Mouse (Mus musculus) thymus, adult 2 months (tissue): Measurements from ENCODE around the gene Xpo4. TPM values are rescaled to one million over a fixed set of nuclear protein-coding genes. Genes with fewer than 3 reads are reported as not detected.

Source experiments
- DNase-seq: peaks from one replicate; pipeline ENCODE4 v3.0.0; 2021
- H3K27ac ChIP-seq: fragments of 200-500 bp; 2 replicates; pipeline ENCODE4 v1.5.1; 2012; ENCODE audit warnings: low read length, control low read depth; ENCODE audit not compliant: control insufficient read depth, insufficient read depth
- H3K27me3 ChIP-seq: fragments of 200-500 bp; 2 replicates; pipeline ENCODE4 v1.6.1; 2012; ENCODE audit warnings: mild to moderate bottlenecking, low read length, moderate library complexity, mixed read lengths; ENCODE audit not compliant: control insufficient read depth, insufficient read depth
- H3K36me3 ChIP-seq: fragments of 200-500 bp; 2 replicates; pipeline ENCODE4 v1.6.1; 2012; ENCODE audit warnings: mild to moderate bottlenecking, low read length, moderate library complexity; ENCODE audit not compliant: control insufficient read depth, insufficient read depth
- H3K4me1 ChIP-seq: fragments of 200-500 bp; replicated peaks from 2 replicates; pipeline ENCODE4 v1.6.1; 2012; ENCODE audit warnings: low read length; ENCODE audit not compliant: control insufficient read depth, insufficient read depth
- H3K4me3 ChIP-seq: fragments of 200-500 bp; 2 replicates; pipeline ENCODE4 v1.5.1; 2012; ENCODE audit warnings: mild to moderate bottlenecking, low read length, control low read depth, moderate library complexity; ENCODE audit not compliant: control insufficient read depth, insufficient read depth
- CTCF ChIP-seq: fragments of 200-500 bp; IDR thresholded peaks from 2 replicates; pipeline ENCODE4 v1.5.1; 2012; ENCODE audit warnings: mild to moderate bottlenecking, control low read depth, low read length, moderate library complexity, borderline replicate concordance; ENCODE audit not compliant: control insufficient read depth, poor library complexity, insufficient read depth; ENCODE audit errors: extremely low read depth
- POLR2A ChIP-seq: fragments of 200-500 bp; IDR thresholded peaks from 2 replicates; pipeline ENCODE4 v1.6.1; 2012; ENCODE audit warnings: mild to moderate bottlenecking, low read length, control low read depth, moderate library complexity; ENCODE audit not compliant: control insufficient read depth, poor library complexity, insufficient read depth; ENCODE audit errors: extremely low read depth
- WGBS: fragments of 180-500 bp; shearing (Covaris S2); methylation state at CpG from one replicate; pipeline ENCODE4 v1.1.7; 2018; 5-methylcytosine and 5-hydroxymethylcytosine counted together
- polyA plus RNA-seq: library from polyadenylated mRNA; depleted of rRNA; stranded (reverse); fragments of >200 nt; gene quantifications from 2 replicates; pipeline ENCODE4 v1.2.3, GENCODE M21; 2012

The Xpo4 gene
- polyA plus RNA-seq, 1 experiment, result 5.9 TPM

DNA sequence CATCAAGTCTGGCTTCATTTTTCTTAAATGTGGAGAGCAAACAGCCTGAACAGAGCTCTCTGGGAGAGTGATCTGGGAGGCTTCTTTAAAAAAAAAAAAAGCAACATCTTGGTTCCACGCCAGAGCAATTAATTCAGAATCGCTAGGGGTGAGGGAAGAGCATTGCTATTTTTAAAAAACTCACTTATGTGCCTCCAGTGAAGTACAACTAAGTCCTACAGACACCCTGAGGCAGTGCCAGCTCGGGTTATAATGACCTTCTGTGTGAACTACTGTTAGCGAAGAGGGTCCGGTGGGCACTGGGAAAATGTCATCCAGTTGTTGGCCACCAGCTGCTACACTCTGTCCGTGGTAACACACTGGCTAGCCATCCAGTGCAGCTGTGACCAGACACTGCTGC is 129.6 kb downstream of the Xpo4 start:
- no peak for DNase-seq
- H3K4me1 ChIP-seq, result 0 out of 2 replicates have a peak, but pooled peaks cover 3% of the 10 kb centered on the region
- H3K27me3 ChIP-seq, result no peaks in the 10 kb centered on the region
- no peak for TF ChIP-seq POLR2A
- TF ChIP-seq CTCF, result no peak
- 70% methylated on average over 6 of the region's 6 CpGs for WGBS
- H3K4me3 ChIP-seq, result no peak overlapping the region
- H3K27ac ChIP-seq, result no peak overlapping the region
- no peaks in the 10 kb centered on the region for H3K36me3 ChIP-seq

DNA sequence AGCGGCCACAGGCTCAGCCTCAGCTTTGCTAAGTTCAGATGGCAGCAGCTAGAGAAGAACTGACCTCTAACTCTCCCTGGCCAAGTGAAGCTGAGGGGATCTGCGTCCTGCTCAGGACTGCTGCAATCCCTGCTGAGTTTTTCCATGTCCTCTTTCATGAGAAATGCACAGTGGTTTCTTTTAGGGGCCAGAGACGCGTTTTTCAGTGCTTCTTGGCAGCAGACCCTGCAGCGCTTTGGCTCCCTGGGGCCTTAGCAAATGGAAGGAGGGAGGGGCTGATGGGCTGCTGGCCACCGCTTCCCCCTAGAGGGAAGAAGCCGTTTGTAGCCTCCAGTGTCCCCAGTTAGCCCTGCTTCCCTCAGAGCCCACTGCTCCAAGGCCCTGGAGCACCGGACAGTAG is 130.3 kb downstream of the Xpo4 start:
- TF ChIP-seq CTCF, result no peak
- no peak for TF ChIP-seq POLR2A
- H3K4me1 ChIP-seq, result 0 out of 2 replicates have a peak, but pooled peaks cover 3% of the 10 kb centered on the region
- WGBS, result 72% methylated on average over 8 of the region's 8 CpGs
- no peaks in the 10 kb centered on the region for H3K36me3 ChIP-seq
- H3K27me3 ChIP-seq, result no peaks in the 10 kb centered on the region
- H3K4me3 ChIP-seq, result no peak overlapping the region
- DNase-seq, result no peak
- H3K27ac ChIP-seq, result no peak overlapping the region

DNA sequence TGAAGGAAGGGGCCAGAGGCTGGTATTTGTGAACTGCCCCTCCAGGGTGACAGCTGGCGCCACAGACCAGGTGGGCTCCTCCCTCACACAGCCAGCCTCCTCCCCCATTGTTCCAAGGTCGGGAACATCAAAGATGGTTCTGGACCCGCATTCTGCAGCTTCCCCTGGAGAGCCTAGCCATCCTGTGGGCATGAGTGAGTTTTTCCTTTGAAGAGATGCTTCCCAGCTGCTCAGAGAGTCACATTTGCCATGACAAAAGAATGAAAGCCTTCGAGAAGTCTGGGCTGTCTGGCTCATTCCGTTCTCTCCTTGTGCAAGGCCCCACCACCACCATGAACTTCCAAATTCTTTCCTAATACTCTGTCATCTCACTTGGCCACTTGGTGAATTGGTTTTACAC is 130.9 kb downstream of the Xpo4 start:
- no peak overlapping the region for H3K27ac ChIP-seq
- TF ChIP-seq CTCF, result no peak
- no peak for TF ChIP-seq POLR2A
- no peak for DNase-seq
- no peaks in the 10 kb centered on the region for H3K27me3 ChIP-seq
- 77% methylated on average over 5 of the region's 5 CpGs for WGBS
- no peaks in the 10 kb centered on the region for H3K36me3 ChIP-seq
- 0 out of 2 replicates have a peak, but pooled peaks cover 3% of the 10 kb centered on the region for H3K4me1 ChIP-seq
- no peak overlapping the region for H3K4me3 ChIP-seq

DNA sequence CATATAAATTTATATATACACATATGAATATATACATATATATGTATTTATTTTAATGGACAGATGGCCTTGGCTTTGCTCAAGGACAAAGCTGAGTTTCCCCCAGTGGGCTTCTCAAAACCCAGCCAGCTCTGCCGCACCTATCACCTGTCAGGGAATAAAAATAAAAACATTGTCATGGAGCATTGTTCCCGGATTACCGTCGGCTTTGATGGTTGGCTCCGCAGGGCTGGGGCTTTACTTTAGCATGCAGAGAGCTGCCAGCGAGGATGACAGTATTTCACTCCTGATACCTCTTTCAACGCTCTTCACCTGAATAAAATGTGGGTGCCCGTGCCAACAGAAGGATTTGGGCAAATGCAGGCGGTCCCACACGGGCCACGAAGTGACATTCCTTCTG is 131.4 kb downstream of the Xpo4 start:
- DNase-seq, result no peak
- no peaks in the 10 kb centered on the region for H3K27me3 ChIP-seq
- 95% methylated on average over 11 of the region's 11 CpGs for WGBS
- no peak for TF ChIP-seq CTCF
- H3K4me3 ChIP-seq, result no peak overlapping the region
- no peaks in the 10 kb centered on the region for H3K36me3 ChIP-seq
- 0 out of 2 replicates have a peak, but pooled peaks cover 3% of the 10 kb centered on the region for H3K4me1 ChIP-seq
- H3K27ac ChIP-seq, result no peak overlapping the region

DNA sequence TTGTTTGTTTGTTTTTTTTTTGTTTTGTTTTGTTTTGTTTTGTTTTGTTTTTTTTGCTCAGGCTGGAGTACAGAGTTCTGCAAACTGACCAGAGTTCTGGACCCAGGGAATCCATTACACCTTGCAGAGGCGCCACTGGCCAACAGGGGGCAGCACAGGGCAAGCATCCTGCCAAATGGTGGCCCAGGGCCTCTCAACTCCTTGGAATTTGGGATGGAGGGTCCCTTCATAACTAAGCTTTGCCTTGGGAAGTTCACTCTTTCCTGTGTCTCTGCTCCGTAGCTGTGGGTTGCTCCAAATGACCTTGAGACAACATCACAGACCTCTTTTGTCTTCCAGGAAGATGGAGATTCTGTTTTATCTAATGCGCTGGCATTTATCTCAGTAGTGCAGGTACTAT is 132.0 kb downstream of the Xpo4 start:
- peak; percentile 36 for DNase-seq

DNA sequence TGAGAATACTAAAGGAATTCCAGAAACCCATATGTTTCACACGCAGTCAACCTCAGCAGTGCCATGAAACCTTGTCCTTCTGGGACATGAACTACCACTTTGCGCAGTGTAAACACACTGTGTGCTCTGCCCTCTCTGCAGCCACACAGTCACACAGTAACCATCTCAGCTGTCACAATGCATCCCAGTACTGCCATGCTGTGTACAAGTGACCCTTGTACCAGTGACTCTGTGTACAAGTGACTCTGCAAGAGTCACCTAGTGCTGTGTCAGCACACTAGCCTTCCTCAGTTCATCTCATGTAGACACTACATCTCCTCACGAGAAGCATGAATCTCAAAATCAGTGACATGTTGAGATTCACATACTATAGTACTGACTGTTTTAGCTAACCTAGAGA is 132.7 kb downstream of the Xpo4 start:
- Histone ChIP-seq H3K27ac (no peak overlapping the region), H3K4me3 (no peak overlapping the region), H3K4me1 (0 out of 2 replicates have a peak, but pooled peaks cover 2% of the 10 kb centered on the region), H3K27me3 (no peaks in the 10 kb centered on the region), H3K36me3 (no peaks in the 10 kb centered on the region)
- 98% methylated on average over 3 of the region's 3 CpGs for WGBS
- DNase-seq, result no peak
- TF ChIP-seq POLR2A, result no peak

More for the DNA sequence above, 132.0 kb downstream of the Xpo4 start:
- Histone ChIP-seq H3K27me3 (no peaks in the 10 kb centered on the region), H3K27ac (no peak overlapping the region), H3K4me1 (0 out of 2 replicates have a peak, but pooled peaks cover 3% of the 10 kb centered on the region), H3K36me3 (no peaks in the 10 kb centered on the region), H3K4me3 (no peak overlapping the region)
- 63% methylated on average over 3 of the region's 3 CpGs for WGBS
- TF ChIP-seq CTCF (peak; percentile 88), POLR2A (no peak)

DNA sequence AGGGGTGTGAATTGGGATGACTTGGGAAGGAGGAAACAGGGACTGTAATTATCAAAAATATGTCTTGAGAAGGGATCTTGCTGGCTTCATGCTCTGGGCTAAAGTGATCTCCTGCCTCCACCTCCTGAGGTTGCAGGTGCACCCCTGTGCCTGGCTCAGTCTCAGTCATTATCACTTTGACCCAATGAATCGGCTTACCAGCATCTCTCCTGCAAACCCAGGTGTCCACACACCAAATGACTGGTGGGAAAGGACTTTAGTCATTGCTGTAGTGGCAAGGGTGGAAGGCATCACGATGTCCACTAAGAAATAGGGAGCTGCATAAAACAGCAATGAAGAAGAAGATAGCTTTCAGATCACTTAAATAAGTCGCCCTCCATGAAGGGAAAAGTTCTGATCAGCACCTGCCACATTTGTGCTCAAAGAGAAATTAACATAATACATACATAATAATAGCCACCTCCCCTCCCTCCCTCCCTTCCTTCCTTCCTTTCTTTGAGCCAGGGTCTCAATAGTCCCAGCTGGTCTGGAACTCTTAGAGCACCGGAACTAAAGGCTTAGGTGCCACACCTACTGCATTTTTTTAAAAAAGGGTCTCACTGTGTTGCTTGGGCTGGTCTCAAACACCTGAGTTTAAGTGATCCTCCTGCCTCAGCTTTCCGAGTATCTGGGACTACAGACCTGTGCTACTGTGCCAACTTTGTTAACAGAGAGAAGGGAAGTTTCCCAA is 135.3 kb downstream of the Xpo4 start:
- Histone ChIP-seq H3K4me3 (no peak overlapping the region), H3K36me3 (no peaks in the 10 kb centered on the region), H3K4me1 (peaks cover 2% of the 10 kb centered on the region; the same call in 1 of the 2 replicates), H3K27me3 (peaks cover 2% of the 10 kb centered on the region), H3K27ac (no peak overlapping the region)
- 55% methylated on average over 5 of the region's 5 CpGs for WGBS
- TF ChIP-seq CTCF (no peak), POLR2A (no peak)
- DNase-seq, result no peak
